Mouse (Mus musculus) intestine, postnatal 0 days (tissue): ENCODE measurements around the gene Nup62. TPM values are rescaled to one million over a fixed set of nuclear protein-coding genes. Genes with fewer than 3 reads are reported as not detected.

Experiments
- ATAC-seq: fragments of 200-750 bp; cut with Nextera tagmentation; 2 replicates; pipeline ENCODE4 v1.8.0; 2017; ENCODE audit warnings: mild to moderate bottlenecking, moderate TSS enrichment, moderate library complexity
- H3K27ac ChIP-seq: fragments of 300-500 bp; sonication (generic); 2 replicates; pipeline ENCODE4 v1.5.1; 2014; ENCODE audit warnings: mild to moderate bottlenecking, low read depth, low read length, moderate library complexity
- H3K27me3 ChIP-seq: fragments of 300-500 bp; sonication (generic); replicated peaks from 2 replicates; pipeline ENCODE4 v1.6.1; 2014; ENCODE audit warnings: low read length, mixed read lengths; ENCODE audit not compliant: control insufficient read depth, insufficient read depth
- H3K36me3 ChIP-seq: fragments of 300-500 bp; sonication (generic); 2 replicates; pipeline ENCODE4 v1.6.1; 2014; ENCODE audit warnings: mild to moderate bottlenecking, moderate library complexity; ENCODE audit not compliant: control insufficient read depth, insufficient read depth
- H3K4me1 ChIP-seq: fragments of 300-500 bp; sonication (generic); replicated peaks from 2 replicates; pipeline ENCODE4 v1.6.1; 2014; ENCODE audit warnings: antibody characterized with exemption, low read length, mixed read lengths; ENCODE audit not compliant: control insufficient read depth, insufficient read depth
- H3K4me2 ChIP-seq: fragments of 300-500 bp; sonication (generic); replicated peaks from 2 replicates; pipeline ENCODE4 v1.6.1; 2014; ENCODE audit warnings: low read depth, mild to moderate bottlenecking, moderate library complexity
- H3K4me3 ChIP-seq: fragments of 300-500 bp; sonication (generic); 2 replicates; pipeline ENCODE4 v1.5.1; 2014; ENCODE audit warnings: low read depth, low read length
- H3K9ac ChIP-seq: fragments of 300-500 bp; sonication (generic); 2 replicates; pipeline ENCODE4 v1.6.1; 2014; ENCODE audit warnings: mild to moderate bottlenecking, low read depth, low read length
- H3K9me3 ChIP-seq: fragments of 300-500 bp; sonication (generic); 2 replicates; pipeline ENCODE4 v1.6.1; 2016; ENCODE audit warnings: mixed run types; ENCODE audit not compliant: control insufficient read depth
- CTCF ChIP-seq: sonication (generic); IDR thresholded peaks from 2 replicates; pipeline ENCODE4 v1.5.1; 2016; ENCODE audit warnings: low read depth, mild to moderate bottlenecking, control low read depth, antibody characterized with exemption, moderate library complexity
- WGBS: fragments of 180-500 bp; shearing (Covaris S2); extraction: QIAGEN DNeasy Blood & Tissue Kit; methylation state at CpG from one replicate; pipeline ENCODE4 v1.1.7; 2014; 5-methylcytosine and 5-hydroxymethylcytosine counted together
- polyA plus RNA-seq: library from polyadenylated mRNA; unstranded; fragments of >200 nt; fragmentation: Nextera tagmentation; extraction: Ambion mirVana; gene quantifications from 2 replicates; pipeline ENCODE4 v1.2.1, GENCODE M21; 2015

The Nup62 gene
- polyA plus RNA-seq, 1 experiment from 2014 or later: 28.1 TPM

DNA sequence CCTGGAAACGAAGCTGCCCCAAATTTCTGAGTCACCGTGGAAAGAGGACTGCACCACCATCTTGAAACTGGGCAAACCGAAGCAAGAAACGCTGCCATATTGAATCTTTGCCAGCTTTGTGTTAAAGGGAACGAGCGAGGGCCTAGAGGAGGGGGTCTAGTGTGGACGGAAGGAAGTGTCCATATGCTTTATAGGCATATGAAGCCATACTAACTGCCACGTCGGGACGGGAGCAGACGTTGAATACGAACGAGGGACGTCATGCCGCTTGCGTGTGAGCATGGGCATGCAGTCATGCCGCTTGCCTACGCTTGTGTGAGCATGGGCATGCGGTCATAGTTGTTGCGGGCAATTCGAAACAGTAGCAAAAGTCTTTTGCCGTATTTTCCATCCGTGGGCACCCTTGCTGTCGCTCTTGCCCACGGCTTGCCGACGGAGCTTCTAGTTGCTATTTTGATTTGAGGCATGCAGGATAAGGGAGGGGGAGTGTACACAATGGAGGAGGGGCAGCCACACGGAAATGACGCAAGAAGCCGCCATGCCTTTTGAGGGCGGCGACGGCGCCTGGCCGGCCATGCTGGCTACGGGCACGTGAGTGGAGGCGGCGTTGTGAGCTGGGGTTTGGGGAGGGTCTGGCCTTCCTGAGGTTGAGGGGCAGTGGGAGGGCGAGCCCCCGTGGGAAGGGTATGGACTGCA, 33.7 kb downstream of the Nup62 start:
- Histone ChIP-seq H3K4me3 (peak overlapping the region; percentile 63), H3K4me2 (peak overlapping the region; percentile 67), H3K36me3 (peaks cover 31% of the 10 kb centered on the region), H3K4me1 (peaks cover 3% of the 10 kb centered on the region; the same call in 1 of the 2 replicates), H3K27me3 (no peaks in the 10 kb centered on the region), H3K9ac (peak overlapping the region; percentile 53), H3K27ac (peak overlapping the region; percentile 88), H3K9me3 (no peaks in the 10 kb centered on the region)
- no peak for TF ChIP-seq CTCF
- under 1% methylated on average over 41 of the region's 41 CpGs for WGBS
- ATAC-seq: peak; percentile 55

DNA sequence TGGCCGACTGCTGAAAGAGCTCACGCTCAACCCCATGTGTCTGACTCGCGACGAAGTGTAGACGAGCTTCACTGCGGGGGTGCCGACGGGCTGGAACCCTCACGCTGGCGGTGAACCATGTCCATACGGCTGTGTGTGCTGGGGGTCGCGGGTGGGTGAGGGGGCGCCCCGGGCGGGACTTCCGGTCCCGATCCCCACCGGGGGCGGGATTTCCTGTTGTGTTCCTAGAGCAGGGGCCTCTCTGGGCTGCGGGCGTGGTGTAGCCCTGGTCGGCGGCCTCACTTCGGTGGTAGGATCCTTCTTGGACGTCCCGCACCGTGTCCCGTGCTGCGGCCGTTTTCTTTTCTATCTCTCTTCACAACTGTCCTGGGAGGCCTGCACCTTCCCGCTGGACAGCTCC, 34.3 kb downstream of the Nup62 start:
- ATAC-seq: peak; percentile 20
- TF ChIP-seq CTCF: no peak
- Histone ChIP-seq H3K4me2 (peak overlapping the region; percentile 67), H3K27ac (peak overlapping the region; percentile 88), H3K9ac (peak overlapping the region; percentile 53), H3K4me1 (peaks cover 6% of the 10 kb centered on the region), H3K9me3 (no peaks in the 10 kb centered on the region), H3K27me3 (no peaks in the 10 kb centered on the region), H3K36me3 (peaks cover 25% of the 10 kb centered on the region), H3K4me3 (peak overlapping the region; percentile 63)
- WGBS: under 1% methylated on average over 32 of the region's 33 CpGs

DNA sequence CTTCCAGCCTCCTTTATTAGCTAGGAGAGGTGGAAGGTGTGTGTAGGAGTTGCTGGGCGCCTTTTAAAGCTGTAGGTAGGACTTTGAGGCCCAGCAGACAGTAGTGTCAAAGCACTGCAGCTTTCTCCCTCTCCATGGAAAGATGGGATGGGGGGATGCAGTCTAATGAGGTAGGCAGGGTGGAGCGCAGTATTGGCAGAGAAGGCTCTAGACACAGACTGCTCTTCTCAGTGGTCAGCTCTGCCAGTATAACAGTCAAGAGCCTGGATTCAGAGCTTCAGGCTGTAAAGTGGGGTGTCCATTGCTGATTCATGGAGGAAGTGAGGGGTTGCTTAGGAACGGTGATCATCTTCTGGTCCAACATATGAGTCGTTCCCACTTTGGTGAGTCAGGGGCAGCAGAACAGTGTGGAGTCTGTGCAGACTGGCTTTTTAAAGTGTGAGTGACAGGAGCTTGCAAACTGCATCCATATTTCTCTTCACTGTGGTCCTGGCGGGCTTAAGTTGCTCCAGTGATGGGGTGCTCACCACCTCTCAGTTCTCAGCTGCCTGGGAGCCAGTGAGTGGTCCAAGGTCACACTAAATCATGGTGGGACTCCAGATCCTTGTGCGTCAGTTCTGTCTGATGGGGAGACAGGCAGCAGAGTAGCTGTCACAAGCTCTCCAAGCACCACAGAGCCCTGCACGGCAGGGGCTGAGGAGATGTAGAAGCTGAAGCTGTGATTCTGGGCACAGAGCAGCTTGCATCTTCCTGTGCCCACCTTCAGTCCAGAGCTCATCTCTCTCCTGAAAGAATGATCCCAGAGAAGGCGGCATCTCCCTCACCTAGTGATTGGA, 35.1 kb downstream of the Nup62 start:
- Histone ChIP-seq H3K9me3 (no peaks in the 10 kb centered on the region), H3K36me3 (peaks cover 16% of the 10 kb centered on the region), H3K4me3 (peak overlapping the region; percentile 63), H3K27ac (peak overlapping the region; percentile 88), H3K27me3 (no peaks in the 10 kb centered on the region), H3K4me2 (peak overlapping the region; percentile 67), H3K9ac (peak overlapping the region; percentile 53), H3K4me1 (peaks cover 7% of the 10 kb centered on the region)
- no peak for TF ChIP-seq CTCF
- WGBS: 61% methylated on average over 8 of the region's 8 CpGs
- ATAC-seq: no peak

DNA sequence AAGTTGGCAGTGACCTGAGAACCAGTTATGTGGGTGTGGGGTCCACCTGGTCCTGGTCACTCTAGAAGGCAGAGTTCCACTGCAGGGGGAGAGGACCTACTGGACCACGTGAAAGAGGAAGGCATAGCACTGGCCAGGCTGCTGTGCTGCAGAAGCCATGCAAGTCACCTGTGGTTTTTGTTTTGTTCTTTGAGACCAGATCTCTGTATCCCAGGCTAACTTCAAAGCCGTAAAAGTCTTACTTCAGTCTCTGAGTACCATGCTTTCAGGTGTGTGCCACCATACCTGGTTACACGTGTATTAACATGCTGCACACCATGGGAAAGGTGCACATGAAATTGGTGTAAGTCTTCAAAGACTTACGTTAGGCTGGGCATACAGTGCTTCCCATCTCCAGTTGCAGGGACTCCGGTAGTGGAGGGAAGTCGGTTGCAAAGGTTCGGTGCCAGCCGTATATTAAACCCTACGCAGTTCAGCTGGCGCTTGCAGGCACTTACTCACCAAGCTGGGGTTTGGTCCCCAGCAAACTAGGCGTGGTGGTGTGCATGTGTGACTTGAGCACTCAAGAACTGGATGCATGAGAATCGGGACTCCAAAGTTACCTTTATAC, 35.8 kb downstream of the Nup62 start:
- H3K27ac ChIP-seq: peak overlapping the region; percentile 88; the same call in 1 of the 2 replicates
- H3K9me3 ChIP-seq: no peaks in the 10 kb centered on the region
- 86% methylated on average over 12 of the region's 12 CpGs for WGBS
- H3K27me3 ChIP-seq: no peaks in the 10 kb centered on the region
- peaks cover 7% of the 10 kb centered on the region for H3K4me1 ChIP-seq
- H3K9ac ChIP-seq: 0 out of 2 replicates have a peak overlapping the region, but pooled peaks have one; percentile 13
- H3K36me3 ChIP-seq: peaks cover 9% of the 10 kb centered on the region
- no peak overlapping the region for H3K4me3 ChIP-seq
- ATAC-seq: no peak
- TF ChIP-seq CTCF: no peak
- peak overlapping the region; percentile 67; the same call in 1 of the 2 replicates for H3K4me2 ChIP-seq

DNA sequence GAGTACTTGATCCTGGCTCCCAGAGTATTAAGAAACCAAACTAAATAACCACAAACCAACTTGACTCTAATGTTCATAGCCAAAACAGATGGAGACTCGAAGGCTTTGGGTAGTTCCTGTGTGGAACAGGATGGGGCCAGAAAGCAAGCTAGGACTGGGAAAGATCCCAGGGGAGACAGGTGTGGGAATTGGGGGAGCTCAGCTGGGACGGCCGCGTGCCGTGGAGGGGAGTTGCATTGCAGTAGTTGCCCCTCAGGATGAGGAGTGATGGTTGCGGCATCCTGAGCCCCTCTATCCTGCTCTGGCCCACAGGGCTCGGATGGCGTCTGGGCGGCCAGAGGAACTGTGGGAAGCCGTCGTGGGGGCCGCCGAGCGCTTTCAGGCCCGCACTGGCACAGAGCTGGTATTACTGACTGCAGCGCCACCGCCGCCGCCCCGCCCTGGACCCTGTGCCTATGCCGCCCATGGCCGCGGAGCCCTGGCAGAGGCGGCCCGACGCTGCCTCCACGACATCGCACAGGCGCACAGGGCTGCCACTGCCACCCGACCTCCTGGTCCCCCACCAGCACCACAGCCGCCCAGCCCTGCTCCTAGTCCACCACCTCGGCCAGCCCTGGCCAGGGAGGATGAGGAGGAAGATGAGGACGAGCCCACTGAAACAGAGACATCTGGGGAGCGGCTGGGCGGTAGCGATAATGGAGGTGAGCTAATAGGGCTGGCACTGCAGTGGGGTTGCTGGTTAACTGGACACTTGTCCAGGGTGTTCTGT, 36.6 kb downstream of the Nup62 start:
- peaks cover 6% of the 10 kb centered on the region; the same call in 1 of the 2 replicates for H3K36me3 ChIP-seq
- H3K4me3 ChIP-seq: no peak overlapping the region
- H3K4me1 ChIP-seq: peaks cover 7% of the 10 kb centered on the region
- no peak overlapping the region for H3K4me2 ChIP-seq
- no peak for TF ChIP-seq CTCF
- no peak for ATAC-seq
- H3K9ac ChIP-seq: 0 out of 2 replicates have a peak overlapping the region, but pooled peaks have one; percentile 13
- H3K9me3 ChIP-seq: no peaks in the 10 kb centered on the region
- WGBS: 86% methylated on average over 36 of the region's 36 CpGs
- no peaks in the 10 kb centered on the region for H3K27me3 ChIP-seq
- no peak overlapping the region for H3K27ac ChIP-seq
